Mouse (Mus musculus) neural tube, embryonic 14.5 days (tissue): ENCODE data around the gene Cracr2a. TPM values are rescaled to one million over a fixed set of nuclear protein-coding genes. Genes with fewer than 3 reads are reported as not detected.
A peak's percentile ranks its signal among the peaks of the same experiment; 100 is the strongest.

ENCODE experiments used
- ATAC-seq: fragments of 200-750 bp; cut with Nextera tagmentation; 2 replicates; pipeline ENCODE4 v1.8.0; 2017; ENCODE audit warnings: low read depth, mild to moderate bottlenecking, moderate TSS enrichment, moderate library complexity
- H3K27ac ChIP-seq: fragments of 300-500 bp; sonication (generic); 2 replicates; pipeline ENCODE4 v1.5.1; 2014; ENCODE audit warnings: low read depth, mild to moderate bottlenecking, control low read depth, low read length, moderate library complexity, mixed read lengths
- H3K27me3 ChIP-seq: fragments of 300-500 bp; sonication (generic); 2 replicates; pipeline ENCODE4 v1.6.1; 2014; ENCODE audit warnings: low read length; ENCODE audit not compliant: control insufficient read depth, insufficient read depth
- H3K36me3 ChIP-seq: fragments of 300-500 bp; sonication (generic); 2 replicates; pipeline ENCODE4 v1.6.1; 2014; ENCODE audit warnings: low read length, mixed read lengths; ENCODE audit not compliant: control insufficient read depth, insufficient read depth
- H3K4me1 ChIP-seq: fragments of 300-500 bp; sonication (generic); 2 replicates; pipeline ENCODE4 v1.6.1; 2014; ENCODE audit warnings: low read length; ENCODE audit not compliant: control insufficient read depth, insufficient read depth
- H3K4me2 ChIP-seq: fragments of 300-500 bp; sonication (generic); 2 replicates; pipeline ENCODE4 v1.6.1; 2014; ENCODE audit warnings: mild to moderate bottlenecking, low read depth, low read length, control low read depth
- H3K4me3 ChIP-seq: fragments of 300-500 bp; sonication (generic); 2 replicates; pipeline ENCODE4 v1.5.1; 2014; ENCODE audit warnings: low read depth, low read length, control low read depth, mixed read lengths
- H3K9ac ChIP-seq: fragments of 300-500 bp; sonication (generic); replicated peaks from 2 replicates; pipeline ENCODE4 v1.6.1; 2014; ENCODE audit warnings: low read depth, mild to moderate bottlenecking, control low read depth, low read length, mixed read lengths
- H3K9me3 ChIP-seq: fragments of 300-500 bp; sonication (generic); 2 replicates; pipeline ENCODE4 v1.6.1; 2016; ENCODE audit warnings: low read length; ENCODE audit not compliant: control insufficient read depth
- WGBS: fragments of 180-500 bp; shearing (Covaris S2); extraction: QIAGEN DNeasy Blood & Tissue Kit; methylation state at CpG from one replicate; pipeline ENCODE4 v1.1.7; 2014; 5-methylcytosine and 5-hydroxymethylcytosine counted together
- polyA plus RNA-seq: library from polyadenylated mRNA; unstranded; fragments of >200 nt; fragmentation: Nextera tagmentation; extraction: Ambion mirVana; gene quantifications from 2 replicates; pipeline ENCODE4 v1.2.1, GENCODE M21; 2014

The Cracr2a gene
- polyA plus RNA-seq, 1 experiment from 2014 or later, result 1.4 TPM

GRCm38 (mm10) chr6:127663263-127663662 is 102.1 kb downstream of the Cracr2a start:
- Histone ChIP-seq H3K4me2 (no peak overlapping the region), H3K9ac (no peak overlapping the region), H3K36me3 (no peaks in the 10 kb centered on the region), H3K4me3 (no peak overlapping the region), H3K27ac (no peak overlapping the region), H3K4me1 (no peaks in the 10 kb centered on the region; the same call in 1 of the 2 replicates), H3K27me3 (no peaks in the 10 kb centered on the region), H3K9me3 (no peaks in the 10 kb centered on the region)
- ATAC-seq, result no peak
- WGBS, result 74% methylated on average over 7 of the region's 7 CpGs

DNA sequence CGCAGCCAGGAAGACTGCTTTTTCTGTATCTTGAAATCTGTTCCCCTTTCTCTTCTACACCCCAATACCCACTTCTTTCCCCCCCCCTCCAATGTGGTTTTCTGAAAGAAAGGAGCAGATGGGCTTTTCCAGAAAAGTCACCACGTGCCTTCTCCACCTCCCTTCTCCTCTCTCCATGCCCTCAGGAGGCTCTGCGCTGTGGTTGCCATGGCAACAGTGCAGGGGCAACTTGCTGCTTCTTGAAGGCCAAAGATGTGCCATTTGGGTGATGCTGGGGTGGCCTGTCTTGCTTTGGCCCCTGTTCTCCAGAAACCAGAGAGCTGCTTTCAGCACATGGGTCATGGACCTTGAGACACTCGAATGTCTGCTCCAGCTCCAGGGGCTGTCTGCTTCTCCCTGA is 108.2 kb downstream of the Cracr2a start:
- no peak overlapping the region for H3K4me3 ChIP-seq
- no peak overlapping the region for H3K27ac ChIP-seq
- ATAC-seq, result no peak
- no peak overlapping the region for H3K9ac ChIP-seq
- no peaks in the 10 kb centered on the region for H3K4me1 ChIP-seq
- no peak overlapping the region for H3K4me2 ChIP-seq
- no peaks in the 10 kb centered on the region for H3K9me3 ChIP-seq
- H3K36me3 ChIP-seq, result no peaks in the 10 kb centered on the region
- 47% methylated on average over 4 of the region's 4 CpGs for WGBS
- H3K27me3 ChIP-seq, result no peaks in the 10 kb centered on the region

DNA sequence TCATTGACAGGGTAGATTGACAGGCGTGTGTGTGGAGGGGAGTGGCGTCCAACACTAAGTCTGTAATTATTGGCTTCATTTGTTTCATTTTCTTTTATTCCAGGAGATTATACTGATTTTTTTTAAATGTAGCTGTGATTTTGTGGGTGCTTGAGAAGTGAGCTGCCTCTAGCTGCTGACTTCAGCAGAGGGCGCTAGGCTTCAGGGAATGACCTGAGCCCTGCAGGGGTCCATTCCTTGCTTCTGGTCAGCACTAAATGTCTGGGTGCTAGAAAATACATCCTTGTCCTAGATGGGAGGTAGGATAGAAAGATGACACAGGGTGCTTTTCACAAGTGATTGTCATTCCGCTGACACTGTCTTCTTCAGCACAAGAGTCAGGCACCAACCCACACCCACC is 108.9 kb downstream of the Cracr2a start:
- WGBS, result 97% methylated on average over 4 of the region's 4 CpGs
- Histone ChIP-seq H3K27me3 (no peaks in the 10 kb centered on the region), H3K9me3 (no peaks in the 10 kb centered on the region), H3K4me3 (no peak overlapping the region), H3K4me2 (no peak overlapping the region), H3K27ac (no peak overlapping the region), H3K4me1 (no peaks in the 10 kb centered on the region), H3K36me3 (no peaks in the 10 kb centered on the region), H3K9ac (no peak overlapping the region)
- no peak for ATAC-seq

- no peaks in the 10 kb centered on the region for H3K4me1 ChIP-seq
- H3K9me3 ChIP-seq, result no peaks in the 10 kb centered on the region
- H3K36me3 ChIP-seq, result no peaks in the 10 kb centered on the region
- H3K9ac ChIP-seq, result no peak overlapping the region
- no peaks in the 10 kb centered on the region for H3K27me3 ChIP-seq
- ATAC-seq, result no peak
- H3K4me3 ChIP-seq, result no peak overlapping the region
- H3K27ac ChIP-seq, result no peak overlapping the region
- no peak overlapping the region for H3K4me2 ChIP-seq
- WGBS, result 88% methylated on average over 7 of the region's 7 CpGs
Observed at GRCm38 (mm10) chr6:127672071-127672470, 110.9 kb downstream of the Cracr2a start.

- Histone ChIP-seq H3K9me3 (no peaks in the 10 kb centered on the region), H3K4me1 (no peaks in the 10 kb centered on the region), H3K27ac (peak overlapping the region; percentile 2; the same call in 1 of the 2 replicates), H3K27me3 (no peaks in the 10 kb centered on the region), H3K36me3 (no peaks in the 10 kb centered on the region), H3K9ac (no peak overlapping the region), H3K4me3 (no peak overlapping the region), H3K4me2 (no peak overlapping the region)
- 28% methylated on average over 11 of the region's 11 CpGs for WGBS
- peak; percentile 74 for ATAC-seq
Observed at GRCm38 (mm10) chr6:127676866-127677265, 115.7 kb downstream of the Cracr2a start.

DNA sequence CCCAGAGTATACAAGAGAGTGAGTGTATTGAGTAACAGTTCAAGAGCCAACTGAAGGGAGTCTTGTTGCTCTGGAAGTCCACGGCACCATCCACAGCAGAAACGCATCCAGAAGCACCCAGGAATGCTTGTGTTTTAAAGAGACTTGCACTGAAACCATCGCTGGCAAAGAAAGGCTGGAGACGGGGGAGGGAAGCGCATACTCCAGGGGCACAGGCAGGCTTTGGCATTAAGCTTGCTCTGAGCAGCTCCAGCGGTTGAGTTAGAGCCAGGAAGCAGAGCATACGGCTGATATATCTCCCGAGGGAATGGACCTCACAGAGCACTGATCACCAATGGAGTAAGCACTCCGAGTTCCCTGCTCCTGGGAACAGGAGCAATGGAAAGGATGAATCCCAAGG is 117.2 kb downstream of the Cracr2a start:
- H3K4me3 ChIP-seq, result no peak overlapping the region
- WGBS, result 62% methylated on average over 9 of the region's 9 CpGs
- no peaks in the 10 kb centered on the region for H3K4me1 ChIP-seq
- no peak overlapping the region for H3K9ac ChIP-seq
- no peaks in the 10 kb centered on the region for H3K36me3 ChIP-seq
- H3K27me3 ChIP-seq, result no peaks in the 10 kb centered on the region
- no peak overlapping the region for H3K4me2 ChIP-seq
- no peak; the same call in 1 of the 2 replicates for ATAC-seq
- H3K9me3 ChIP-seq, result no peaks in the 10 kb centered on the region
- 0 out of 2 replicates have a peak overlapping the region, but pooled peaks have one; percentile 7 for H3K27ac ChIP-seq

DNA sequence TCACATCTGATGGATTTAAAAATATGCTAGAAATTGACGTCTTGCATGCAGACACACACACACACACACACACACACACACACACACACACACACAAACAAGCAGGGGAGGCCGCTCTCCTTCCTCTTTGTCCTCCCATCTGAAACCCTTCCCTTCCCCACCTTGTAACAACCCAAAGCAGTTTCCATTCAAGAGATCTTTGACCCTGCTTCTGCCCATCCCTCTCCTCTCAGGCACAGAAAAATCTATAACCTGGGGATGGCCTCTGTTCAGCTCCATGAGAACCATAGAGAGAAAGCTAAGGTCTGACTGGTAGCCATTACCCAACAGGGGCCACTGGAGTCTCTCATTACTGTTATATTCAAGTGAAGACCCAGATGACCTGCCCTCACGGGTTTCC is 117.9 kb downstream of the Cracr2a start:
- H3K4me2 ChIP-seq, result no peak overlapping the region
- ATAC-seq, result no peak
- no peaks in the 10 kb centered on the region for H3K9me3 ChIP-seq
- no peak overlapping the region for H3K9ac ChIP-seq
- H3K27ac ChIP-seq, result no peak overlapping the region
- no peaks in the 10 kb centered on the region for H3K27me3 ChIP-seq
- 0 out of 2 replicates have a peak, but pooled peaks cover 3% of the 10 kb centered on the region for H3K4me1 ChIP-seq
- no peaks in the 10 kb centered on the region for H3K36me3 ChIP-seq
- no peak overlapping the region for H3K4me3 ChIP-seq
- WGBS, result 81% methylated on average over 3 of the region's 3 CpGs

DNA sequence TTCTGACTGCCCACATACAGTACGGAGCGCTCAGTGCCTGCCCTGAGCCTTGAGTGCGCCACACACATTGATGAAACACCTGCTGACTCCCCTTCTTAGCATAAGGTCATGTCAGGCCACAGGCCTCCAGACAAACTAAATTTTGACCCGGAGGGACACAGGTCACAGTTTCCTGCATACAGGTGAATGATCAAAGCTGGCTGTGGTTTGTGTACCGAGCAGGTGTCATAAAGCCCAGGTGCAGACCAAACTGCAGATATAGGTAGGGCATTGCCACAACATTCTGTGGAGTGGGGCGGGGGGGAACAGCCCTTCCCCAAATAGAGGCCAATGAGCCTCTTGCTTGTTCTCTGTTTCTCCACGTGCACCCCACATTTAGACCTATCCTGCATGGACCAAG is 119.6 kb downstream of the Cracr2a start:
- Histone ChIP-seq H3K4me2 (no peak overlapping the region), H3K4me1 (peaks cover 9% of the 10 kb centered on the region; the same call in 1 of the 2 replicates), H3K27ac (no peak overlapping the region), H3K4me3 (no peak overlapping the region), H3K27me3 (no peaks in the 10 kb centered on the region), H3K9me3 (no peaks in the 10 kb centered on the region), H3K36me3 (no peaks in the 10 kb centered on the region), H3K9ac (no peak overlapping the region)
- ATAC-seq, result no peak
- 93% methylated on average over 7 of the region's 7 CpGs for WGBS

DNA sequence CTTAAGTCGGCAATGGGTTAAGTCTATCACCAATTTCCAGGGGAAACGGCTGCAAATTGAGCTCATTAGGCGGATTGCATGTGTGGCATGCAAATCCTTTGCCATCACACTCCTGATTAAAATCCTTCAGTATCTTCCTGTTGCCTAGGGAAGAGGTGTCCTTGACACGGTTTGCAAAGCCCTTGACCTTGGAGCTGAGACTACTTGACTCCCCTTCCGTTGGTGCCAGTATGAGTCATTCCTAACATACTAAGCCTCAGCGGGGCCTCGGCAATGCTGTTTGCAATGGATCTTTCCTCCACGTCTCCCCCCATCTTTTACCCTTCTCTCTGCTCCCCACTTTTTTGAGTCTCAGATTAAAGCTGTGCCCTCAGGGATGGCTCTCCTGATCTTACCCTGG is 122.4 kb downstream of the Cracr2a start:
- H3K4me1 ChIP-seq, result peaks cover 9% of the 10 kb centered on the region; the same call in 1 of the 2 replicates
- no peak overlapping the region for H3K27ac ChIP-seq
- H3K4me2 ChIP-seq, result no peak overlapping the region
- H3K36me3 ChIP-seq, result no peaks in the 10 kb centered on the region
- no peak for ATAC-seq
- H3K4me3 ChIP-seq, result no peak overlapping the region
- WGBS, result 66% methylated on average over 8 of the region's 8 CpGs
- no peaks in the 10 kb centered on the region for H3K9me3 ChIP-seq
- H3K9ac ChIP-seq, result no peak overlapping the region
- no peaks in the 10 kb centered on the region for H3K27me3 ChIP-seq
